Mouse (Mus musculus): Measurements from ENCODE around the gene Gm10330. TPM values are rescaled to one million over a fixed set of nuclear protein-coding genes. Genes with fewer than 3 reads are reported as not detected.

Gm10330 gene
- 0.80 TPM for polyA plus RNA-seq (2014; fragmentation: Illumina TruSeq; extraction: RNeasy Lipid Tissue Mini Kit (QIAGEN cat#74804))

GRCm38 (mm10) chr12:23780165-23780564, at the start of gene Gm10330:
TSS of gene Gm10330 (minus strand) at chr12:23780265.

Data from ovary, adult 10 weeks (tissue).